Comparison of ENCODE assay signal across 10 mouse cellular contexts in genomic region chr19:44265911-44266337, GRCm38 (mm10). TPM values are rescaled to one million over a fixed set of nuclear protein-coding genes. Genes with fewer than 3 reads are reported as not detected.
DNase-seq lines count a peak whose midpoint lies in the region; ATAC-seq and TF ChIP-seq lines count a peak whose summit lies in the region.
"Had no signal": no experiment of that assay in that cellular context is flagged by ENCODE, and none has a peak within 500 bp of the region (broad histone marks: within the 10 kb centered on the region; RNA-seq: fewer than 3 reads in every experiment).

No protein-coding gene starts in this region.

- no peak for DNase-seq in heart, postnatal 36 days
- no peak for DNase-seq in right cerebral cortex, adult 2 months (ENCODE audit: low spot score in 2 of 2)
- DNase-seq in left cerebral cortex, adult 11 months (ENCODE audit: low spot score): no peak
- no peak for DNase-seq in thymus, postnatal 25 days
- DNase-seq: cerebellum, postnatal 10 days had no signal

- intact Hi-C loops in heart, postnatal 36 days (cut with DNase I): loop anchor here (2.0 kb wide), 2 partner anchors 17 to 29 kb away; no protein-coding TSS in a partner anchor

- H3K4me2 ChIP-seq in heart, embryonic 12.5 days: peak overlapping the region; percentile 78; the same call in 1 of the 2 replicates
- H3K4me2 ChIP-seq in forebrain, embryonic 13.5 days: peak overlapping the region; percentile 81; the same call in 1 of the 2 replicates

- no peak overlapping the region for H3K4me3 ChIP-seq in heart, embryonic 12.5 days
- H3K4me3 ChIP-seq in ES-Bruce4 (ENCODE audit: low read depth, low read length): peak overlapping the region; percentile 56; the same call in 1 of the 2 replicates
- no peak overlapping the region for H3K4me3 ChIP-seq in forebrain, embryonic 13.5 days

- no peaks in the 10 kb centered on the region for H3K27me3 ChIP-seq in heart, embryonic 12.5 days (replicated peaks)
- H3K27me3 ChIP-seq in ES-Bruce4 (ENCODE audit: control insufficient read depth, insufficient read depth, low read length, poor library complexity, severe bottlenecking): no peaks in the 10 kb centered on the region
- H3K27me3 ChIP-seq in forebrain, embryonic 13.5 days: no peaks in the 10 kb centered on the region

- peak overlapping the region; percentile 92 for H3K27ac ChIP-seq in heart, embryonic 12.5 days (ENCODE audit: poor library complexity, severe bottlenecking)
- peak overlapping the region; percentile 97 for H3K27ac ChIP-seq in ES-Bruce4 (ENCODE audit: insufficient read depth, low read length)
- H3K27ac ChIP-seq in forebrain, embryonic 13.5 days: no peak overlapping the region; the same call in 1 of the 2 replicates

- H3K4me1 ChIP-seq in heart, embryonic 12.5 days (replicated peaks): peaks cover 11% of the 10 kb centered on the region
- H3K4me1 ChIP-seq in ES-Bruce4 (ENCODE audit: control insufficient read depth, insufficient read depth, low read length): peaks cover 6% of the 10 kb centered on the region
- H3K4me1 ChIP-seq in forebrain, embryonic 13.5 days: peaks cover 21% of the 10 kb centered on the region

- no peak for ATAC-seq in heart, embryonic 12.5 days (ENCODE audit: insufficient number of reproducible peaks, low FRiP score)
- no peak for ATAC-seq in forebrain, embryonic 13.5 days
- peak; percentile 45 for ATAC-seq in megakaryocyte progenitor cell, adult 5-6 weeks (replicated peaks; ENCODE audit: poor library complexity)

- H3K9me3 ChIP-seq in heart, embryonic 12.5 days (replicated peaks): no peaks in the 10 kb centered on the region
- no peaks in the 10 kb centered on the region for H3K9me3 ChIP-seq in ES-Bruce4 (replicated peaks; ENCODE audit: control insufficient read depth, insufficient read depth, low read length, poor library complexity, severe bottlenecking)
- H3K9me3 ChIP-seq in forebrain, embryonic 13.5 days (replicated peaks): no peaks in the 10 kb centered on the region
- H3K9me3 ChIP-seq: G1E had no signal

- peak; percentile 97 for TF ChIP-seq EP300 in ES-Bruce4 (IDR thresholded peaks at IDR 0.05; ENCODE audit: insufficient read depth, low read depth, low read length)

- H3K9ac ChIP-seq in heart, embryonic 12.5 days: no peak overlapping the region
- peak overlapping the region; percentile 49; the same call in 1 of the 2 replicates for H3K9ac ChIP-seq in ES-Bruce4 (ENCODE audit: low read depth, poor library complexity, severe bottlenecking)
- no peak overlapping the region for H3K9ac ChIP-seq in forebrain, embryonic 13.5 days

- WGBS in heart, embryonic 12.5 days: 41% methylated on average over 5 of the region's 5 CpGs
- 13% methylated on average over 5 of the region's 5 CpGs for WGBS in forebrain, embryonic 13.5 days

- H3K36me3 ChIP-seq in heart, embryonic 12.5 days: no peaks in the 10 kb centered on the region
- no peaks in the 10 kb centered on the region for H3K36me3 ChIP-seq in ES-Bruce4 (ENCODE audit: control insufficient read depth, insufficient read depth, low read length, poor library complexity, severe bottlenecking)
- H3K36me3 ChIP-seq in forebrain, embryonic 13.5 days (ENCODE audit: poor library complexity, severe bottlenecking): no peaks in the 10 kb centered on the region

- TF ChIP-seq POLR2A in ES-Bruce4 (IDR thresholded peaks at IDR 0.05; ENCODE audit: insufficient read depth, low read length): no peak

- TF ChIP-seq CTCF in ES-Bruce4 (IDR thresholded peaks at IDR 0.05; ENCODE audit: low read depth, low read length): no peak

RNA-seq across cellular contexts. Expression of gene Scd2, which starts 27.6 kb away (rescaled TPM):
- 216 and 231 TPM in 2 replicates for polyA plus RNA-seq in heart, embryonic 12.5 days (2016; fragmentation: Nextera tagmentation; extraction: Ambion mirVana)
- total RNA-seq in heart, postnatal 36 days (2021): 10 to 100 TPM; 10.7 to 13.0 TPM
- polyA plus RNA-seq in ES-Bruce4 (2011; ENCODE audit: insufficient read depth, insufficient read length, low read depth, missing spikeins): 329 and 359 TPM in 2 replicates
- 247 and 288 TPM in 2 replicates for polyA plus RNA-seq in forebrain, embryonic 13.5 days (2015; fragmentation: Nextera tagmentation; extraction: Ambion mirVana)
- total RNA-seq in megakaryocyte progenitor cell, adult 5-6 weeks (2015): 95.4 and 101 TPM in 2 replicates
- total RNA-seq in megakaryocyte progenitor cell, adult 5-6 weeks (2017): 88.5 and 107 TPM in 2 replicates
